ENCODE assay signal across 14 mouse cellular contexts in genomic region chr9:121600201-121600860, GRCm38 (mm10). TPM values are rescaled to one million over a fixed set of nuclear protein-coding genes. Genes with fewer than 3 reads are reported as not detected.
DNase-seq lines count a peak whose midpoint lies in the region; ATAC-seq and TF ChIP-seq lines count a peak whose summit lies in the region.
"Had no signal": no experiment of that assay in that cellular context is flagged by ENCODE, and none has a peak within 500 bp of the region (broad histone marks: within the 10 kb centered on the region; RNA-seq: fewer than 3 reads in every experiment).

No protein-coding gene starts in this region.

- no peak overlapping the region for H3K9ac ChIP-seq in embryonic facial prominence, embryonic 14.5 days (ENCODE audit: low read depth, low read length)
- no peak overlapping the region for H3K9ac ChIP-seq in limb, embryonic 13.5 days
- H3K9ac ChIP-seq in hindbrain, postnatal 0 days (replicated peaks; ENCODE audit: low read length) = no peak overlapping the region
- H3K9ac ChIP-seq: liver, embryonic 15.5 days had no signal

- no peaks in the 10 kb centered on the region for H3K27me3 ChIP-seq in embryonic facial prominence, embryonic 14.5 days (replicated peaks; ENCODE audit: control insufficient read depth, insufficient read depth, low read length)
- no peaks in the 10 kb centered on the region for H3K27me3 ChIP-seq in limb, embryonic 13.5 days
- H3K27me3 ChIP-seq in hindbrain, postnatal 0 days (ENCODE audit: insufficient read depth, low read length) = no peaks in the 10 kb centered on the region

- no peak for TF ChIP-seq POLR2A in bone marrow macrophage, adult 2 months (IDR thresholded peaks at IDR 0.05; ENCODE audit: borderline replicate concordance, low read depth, low read length)

- no peaks in the 10 kb centered on the region for H3K9me3 ChIP-seq in embryonic facial prominence, embryonic 14.5 days (ENCODE audit: control insufficient read depth, low read length)
- no peaks in the 10 kb centered on the region for H3K9me3 ChIP-seq in limb, embryonic 13.5 days
- no peaks in the 10 kb centered on the region for H3K9me3 ChIP-seq in hindbrain, postnatal 0 days (ENCODE audit: low read length)
- H3K9me3 ChIP-seq: liver, embryonic 15.5 days had no signal

- DNase-seq in gastrocnemius, adult 2 months = no peak
- DNase-seq in gastrocnemius, postnatal 4 days (ENCODE audit: low spot score in 2 of 2) = no peak
- DNase-seq in embryonic facial prominence, embryonic 14.5 days (ENCODE audit: low spot score) = peak; percentile 26
- DNase-seq in urinary bladder, adult 18-20 months (ENCODE audit: low spot score in 2 of 2) = no peak
- DNase-seq in hindbrain, postnatal 0 days (ENCODE audit: low spot score) = no peak
- no peak for DNase-seq in cerebellum, postnatal 36 days
- DNase-seq: adrenal gland, postnatal 25 days had no signal

- 32% methylated on average over 13 of the region's 13 CpGs for WGBS in embryonic facial prominence, embryonic 14.5 days
- 47% methylated on average over 13 of the region's 13 CpGs for WGBS in limb, embryonic 13.5 days
- WGBS in hindbrain, postnatal 0 days = 36% methylated on average over 13 of the region's 13 CpGs

- H3K36me3 ChIP-seq in embryonic facial prominence, embryonic 14.5 days (ENCODE audit: control insufficient read depth, insufficient read depth, low read length) = no peaks in the 10 kb centered on the region
- H3K36me3 ChIP-seq in limb, embryonic 13.5 days = no peaks in the 10 kb centered on the region
- H3K36me3 ChIP-seq in hindbrain, postnatal 0 days (ENCODE audit: insufficient read depth, low read length) = no peaks in the 10 kb centered on the region
- H3K36me3 ChIP-seq: liver, embryonic 15.5 days had no signal

- H3K4me1 ChIP-seq in bone marrow macrophage, adult 2 months (ENCODE audit: control insufficient read depth, insufficient read depth, low read length) = peaks cover 64% of the 10 kb centered on the region
- peaks cover 21% of the 10 kb centered on the region for H3K4me1 ChIP-seq in embryonic facial prominence, embryonic 14.5 days (ENCODE audit: control insufficient read depth, insufficient read depth, low read length)
- peaks cover 24% of the 10 kb centered on the region for H3K4me1 ChIP-seq in limb, embryonic 13.5 days
- H3K4me1 ChIP-seq in hindbrain, postnatal 0 days (ENCODE audit: insufficient read depth, low read length) = no peaks in the 10 kb centered on the region; the same call in 1 of the 2 replicates
- H3K4me1 ChIP-seq: liver, embryonic 15.5 days had no signal

- no peak for TF ChIP-seq CTCF in gastrocnemius, adult 2 months (IDR thresholded peaks at IDR 0.05)
- TF ChIP-seq CTCF in bone marrow macrophage, adult 2 months (IDR thresholded peaks at IDR 0.05; ENCODE audit: low read depth, low read length) = no peak
- TF ChIP-seq CTCF in hindbrain, postnatal 0 days (IDR thresholded peaks at IDR 0.05; ENCODE audit: low read depth) = no peak

- no peak overlapping the region for H3K27ac ChIP-seq in gastrocnemius, adult 2 months
- H3K27ac ChIP-seq in bone marrow macrophage, adult 2 months (ENCODE audit: insufficient read depth, low read depth, low read length) = peak overlapping the region; percentile 20
- H3K27ac ChIP-seq in embryonic facial prominence, embryonic 14.5 days (replicated peaks; ENCODE audit: low read depth, low read length) = peak overlapping the region; percentile 49; the same call in 1 of the 2 replicates
- H3K27ac ChIP-seq in limb, embryonic 13.5 days = peak overlapping the region; percentile 64; the same call in 1 of the 2 replicates
- H3K27ac ChIP-seq in hindbrain, postnatal 0 days = no peak overlapping the region
- H3K27ac ChIP-seq: liver, embryonic 15.5 days had no signal

- ATAC-seq in embryonic facial prominence, embryonic 14.5 days (ENCODE audit: low read depth) = peak; percentile 17; the same call in 1 of the 2 replicates
- no peak for ATAC-seq in limb, embryonic 13.5 days (ENCODE audit: low FRiP score, low read depth)
- ATAC-seq in hindbrain, postnatal 0 days = no peak
- ATAC-seq: Patski had no signal

- intact Hi-C loops in gastrocnemius, adult 2 months (cut with DNase I) = loop anchor here (10.0 kb wide), 1 partner anchor 216 kb away; no protein-coding TSS in a partner anchor

- H3K4me2 ChIP-seq in embryonic facial prominence, embryonic 14.5 days (ENCODE audit: low read depth, low read length) = peak overlapping the region; percentile 16
- H3K4me2 ChIP-seq in limb, embryonic 13.5 days (replicated peaks) = no peak overlapping the region
- H3K4me2 ChIP-seq in hindbrain, postnatal 0 days (ENCODE audit: low read depth, low read length) = no peak overlapping the region
- H3K4me2 ChIP-seq: liver, embryonic 15.5 days had no signal

- peak overlapping the region; percentile 36 for H3K4me3 ChIP-seq in gastrocnemius, adult 2 months
- no peak overlapping the region for H3K4me3 ChIP-seq in bone marrow macrophage, adult 2 months (ENCODE audit: insufficient read depth, low read length)
- H3K4me3 ChIP-seq in embryonic facial prominence, embryonic 14.5 days (ENCODE audit: low read depth, low read length) = no peak overlapping the region
- H3K4me3 ChIP-seq in limb, embryonic 13.5 days = no peak overlapping the region
- H3K4me3 ChIP-seq in hindbrain, postnatal 0 days (ENCODE audit: low read length) = no peak overlapping the region
- H3K4me3 ChIP-seq: liver, embryonic 15.5 days had no signal

RNA-seq across cellular contexts. Expression of gene Lyzl4, which starts 41.6 kb away (rescaled TPM):
- not detected for total RNA-seq in gastrocnemius, adult 2 months (2021)
- 1 to 10 TPM in 1 of 2 experiments, under 1 TPM in 1; 0.81 to 1.2 TPM for total RNA-seq in gastrocnemius, postnatal 4 days (2021)
- 11.5 and 11.8 TPM in 2 replicates for polyA plus RNA-seq in bone marrow macrophage, adult 2 months (2012; ENCODE audit: insufficient read depth, insufficient read length, missing spikeins)
- 0.84 and 1.7 TPM in 2 replicates for polyA plus RNA-seq in embryonic facial prominence, embryonic 14.5 days (2014; fragmentation: Nextera tagmentation; extraction: Ambion mirVana)
- polyA plus RNA-seq in limb, embryonic 13.5 days (2015; fragmentation: Nextera tagmentation; extraction: Ambion mirVana) = 0.32 and 0.54 TPM in 2 replicates
- not detected in 2 replicates for total RNA-seq in hindbrain, postnatal 0 days (2014; rRNA removed)
- polyA plus RNA-seq in hindbrain, postnatal 0 days (2015; fragmentation: Nextera tagmentation; extraction: Ambion mirVana) = 0.23 and 0.46 TPM in 2 replicates
- total RNA-seq: adrenal gland, postnatal 25 days; gastrocnemius, adult 8-10 months had no signal
- polyA plus RNA-seq: heart, embryonic 14.5 days; liver, embryonic 15.5 days; neural tube, embryonic 14.5 days; Patski had no signal

RNA-seq across cellular contexts. Expression of gene Vipr1, which starts 42.2 kb away (rescaled TPM):
- total RNA-seq in gastrocnemius, adult 2 months (2021) = 1 to 10 TPM; 1.5 to 2.1 TPM
- under 1 TPM; 0.21 to 0.66 TPM for total RNA-seq in gastrocnemius, postnatal 4 days (2021)
- 4.1 and 4.8 TPM in 2 replicates for polyA plus RNA-seq in bone marrow macrophage, adult 2 months (2012; ENCODE audit: insufficient read depth, insufficient read length, missing spikeins)
- 0.26 and 0.64 TPM in 2 replicates for polyA plus RNA-seq in embryonic facial prominence, embryonic 14.5 days (2014; fragmentation: Nextera tagmentation; extraction: Ambion mirVana)
- 0.42 and 0.85 TPM in 2 replicates for polyA plus RNA-seq in limb, embryonic 13.5 days (2015; fragmentation: Nextera tagmentation; extraction: Ambion mirVana)
- 1.3 and 1.4 TPM in 2 replicates for total RNA-seq in hindbrain, postnatal 0 days (2014; rRNA removed)
- polyA plus RNA-seq in hindbrain, postnatal 0 days (2015; fragmentation: Nextera tagmentation; extraction: Ambion mirVana) = 0.38 and 0.51 TPM in 2 replicates
- polyA plus RNA-seq: Patski had no signal

Comparison
In these comparisons a context has a peak if more than half of its experiments do, and no peak if none do; other contexts are left out.
1. H3K27ac ChIP-seq: peak in bone marrow macrophage, adult 2 months (single experiment), embryonic facial prominence, embryonic 14.5 days (single experiment) and limb, embryonic 13.5 days (single experiment); none in gastrocnemius, adult 2 months (single experiment) and hindbrain, postnatal 0 days (single experiment).